Mouse (Mus musculus) spleen, adult 12 weeks (tissue): ENCODE measurements around the gene Sult2b1.

Experiments
- DNase-seq: peaks from one replicate; pipeline ENCODE4 v3.0.0; 2022; ENCODE audit warnings: low spot score

Gene Sult2b1

GRCm38 (mm10) chr7:45770427-45771082 is 13.9 kb downstream of the Sult2b1 start:
- no peak for DNase-seq

- no peak for DNase-seq
Observed at GRCm38 (mm10) chr7:45767500-45767899, 17.0 kb downstream of the Sult2b1 start.

- DNase-seq, result no peak
Observed at GRCm38 (mm10) chr7:45766764-45767163, 17.7 kb downstream of the Sult2b1 start.

GRCm38 (mm10) chr7:45765995-45766394 is 18.5 kb downstream of the Sult2b1 start:
- no peak for DNase-seq

GRCm38 (mm10) chr7:45760151-45760550 is 24.3 kb downstream of the Sult2b1 start:
- no peak for DNase-seq

GRCm38 (mm10) chr7:45759400-45759799 is 25.1 kb downstream of the Sult2b1 start:
- DNase-seq, result no peak

GRCm38 (mm10) chr7:45755703-45756102 is 28.8 kb downstream of the Sult2b1 start:
- no peak for DNase-seq

DNA sequence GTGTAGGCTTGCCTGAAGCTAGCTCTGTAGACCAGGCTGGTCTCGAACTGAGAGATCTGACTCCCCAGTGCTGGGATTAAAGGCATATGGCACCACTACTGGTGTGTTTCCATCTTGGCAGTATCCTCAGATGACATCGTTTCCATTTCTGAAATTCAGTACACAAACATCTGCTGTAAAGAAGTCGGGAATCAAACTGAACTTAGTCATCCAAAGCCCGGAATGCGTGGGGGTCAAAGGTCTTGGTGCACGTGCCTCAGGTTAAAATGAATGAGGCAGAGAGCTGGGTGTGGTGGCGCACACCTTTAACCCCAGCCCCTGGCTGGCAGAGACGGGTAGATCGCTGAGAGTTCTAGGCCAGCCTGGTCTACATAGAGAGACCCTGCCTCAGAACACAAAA is 34.3 kb downstream of the Sult2b1 start:
- no peak for DNase-seq

GRCm38 (mm10) chr7:45749401-45749800 is 35.1 kb downstream of the Sult2b1 start:
- DNase-seq, result no peak

- DNase-seq, result no peak
Observed at GRCm38 (mm10) chr7:45748110-45748509, 36.4 kb downstream of the Sult2b1 start.

GRCm38 (mm10) chr7:45747450-45747849 is 37.0 kb downstream of the Sult2b1 start:
- no peak for DNase-seq

- no peak for DNase-seq
Observed at GRCm38 (mm10) chr7:45746518-45746917, 38.0 kb downstream of the Sult2b1 start.

- DNase-seq, result no peak
Observed at GRCm38 (mm10) chr7:45744387-45744786, 40.1 kb downstream of the Sult2b1 start.

- no peak for DNase-seq
Observed at GRCm38 (mm10) chr7:45742338-45742737, 42.1 kb downstream of the Sult2b1 start.

- no peak for DNase-seq
Observed at GRCm38 (mm10) chr7:45741777-45742176, 42.7 kb downstream of the Sult2b1 start.

DNA sequence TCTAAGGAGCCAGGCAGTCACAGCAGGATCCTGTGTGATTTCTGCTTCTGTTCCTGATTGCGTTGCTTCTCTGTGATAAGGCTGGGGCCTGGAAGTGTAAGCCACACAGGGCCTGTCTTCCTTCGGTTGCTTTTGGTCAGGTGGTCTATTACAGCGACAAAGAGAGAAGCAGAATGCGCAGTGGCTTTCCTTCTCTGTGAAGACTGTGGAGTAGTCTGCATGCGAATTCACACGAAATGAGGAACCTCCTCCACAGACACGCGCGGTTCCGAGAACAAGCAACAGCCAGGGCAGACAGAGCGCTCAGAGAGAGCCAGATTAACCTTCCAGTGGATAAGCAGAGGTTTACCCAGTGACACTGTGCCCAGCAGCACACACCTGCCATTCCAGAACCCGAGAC is 43.2 kb downstream of the Sult2b1 start:
- DNase-seq, result no peak

GRCm38 (mm10) chr7:45739820-45740219 is 44.6 kb downstream of the Sult2b1 start:
- DNase-seq, result no peak

- DNase-seq, result no peak
Observed at GRCm38 (mm10) chr7:45739162-45739763, 45.2 kb downstream of the Sult2b1 start.

- DNase-seq, result no peak
Observed at GRCm38 (mm10) chr7:45733477-45733876, 51.0 kb downstream of the Sult2b1 start.

- DNase-seq, result no peak
Observed at GRCm38 (mm10) chr7:45730727-45731431, 53.6 kb downstream of the Sult2b1 start.

DNA sequence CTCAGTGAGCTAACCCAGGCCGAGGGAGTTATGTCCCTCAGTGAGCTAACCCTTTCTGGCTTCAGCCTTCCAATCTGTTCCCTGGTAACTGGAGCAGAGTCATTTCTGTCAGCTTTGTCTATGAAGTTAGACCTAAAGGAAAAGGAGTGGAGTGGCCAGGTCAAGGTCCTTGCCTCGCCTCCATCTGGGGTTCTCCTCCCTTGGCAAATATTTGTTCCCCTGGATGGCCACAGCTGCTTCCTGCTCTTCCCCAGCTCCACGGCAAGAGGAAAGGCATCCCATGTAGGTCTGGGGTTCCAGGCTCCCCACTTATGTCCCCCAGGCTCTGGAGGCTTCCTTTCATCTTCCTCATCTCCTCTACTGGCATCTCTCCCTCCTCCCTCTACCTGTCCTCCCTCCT is 56.8 kb downstream of the Sult2b1 start:
- no peak for DNase-seq

DNA sequence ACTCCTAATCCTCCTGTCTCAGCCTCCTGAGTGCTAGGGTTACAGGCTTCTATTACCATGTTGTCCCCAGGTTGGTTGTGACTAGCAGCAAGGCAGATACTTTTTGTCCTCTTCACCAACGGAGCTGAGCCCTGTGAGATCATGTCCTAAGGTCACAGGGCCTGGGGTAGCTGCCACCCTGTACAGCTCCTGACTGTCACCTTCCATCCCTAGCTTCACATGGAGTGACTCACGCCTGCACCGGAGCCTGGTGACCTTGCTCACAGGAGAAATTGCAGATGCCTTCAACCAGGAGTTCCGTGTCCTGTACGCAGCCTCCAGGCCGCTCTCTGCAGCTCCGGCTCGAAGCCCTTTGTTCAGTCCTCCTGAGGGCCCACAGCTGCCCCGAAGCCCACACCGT is 58.0 kb downstream of the Sult2b1 start:
- no peak for DNase-seq

DNA sequence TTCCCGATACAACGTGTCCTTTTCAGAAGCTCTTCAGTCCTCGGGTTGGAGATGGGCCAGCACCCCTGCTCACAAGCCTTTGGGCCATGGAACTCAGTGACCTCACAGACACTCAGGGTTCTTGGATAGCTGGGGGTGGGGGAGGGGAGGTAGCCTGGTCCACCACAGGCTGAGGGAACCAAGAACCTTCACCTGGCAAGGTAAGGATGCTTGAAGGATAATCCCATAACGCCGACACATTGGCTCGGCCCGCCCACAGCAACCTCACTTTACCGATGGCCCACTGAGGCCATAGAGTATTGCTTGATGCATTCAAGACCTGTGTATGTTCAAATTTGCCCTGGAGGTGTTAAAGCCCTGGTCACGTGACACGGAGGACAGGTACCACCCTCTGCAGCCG is 58.8 kb downstream of the Sult2b1 start, which contains the start of gene Spaca4:
Spaca4 (minus strand) TSS at position 101 of the 400 bp plus-strand sequence.
- DNase-seq, result no peak
